Mouse (Mus musculus) brain, adult 2 months (tissue): ENCODE measurements at regions not wholly inside any gene's neighbourhood (a gene's known extent, or its start where the extent isn't known, plus 50 kb on each side); places are given as distances from the start of the nearest gene placed in this dataset.
"Not testable (repeated sequence)": the region's sequence is repeated elsewhere in the genome, so short reads cannot be mapped to it uniquely, and the experiment has no call there.

Experiments
- DNase-seq: peaks from one replicate; pipeline ENCODE4 v3.0.0; 2011; ENCODE audit warnings: low read depth, low spot score

- DNase-seq: peak; percentile 24
Measured at GRCm38 (mm10) chr3:68794380-68795014, 74.9 kb upstream of the 1110032F04Rik start.

GRCm38 (mm10) chr3:68795641-68796040, 73.7 kb upstream of the 1110032F04Rik start:
- DNase-seq: no peak

- not testable (repeated sequence) for DNase-seq
Measured at GRCm38 (mm10) chr3:68798408-68798807, 71.0 kb upstream of the 1110032F04Rik start.

GRCm38 (mm10) chr3:68808866-68809265, 60.5 kb upstream of the 1110032F04Rik start:
- DNase-seq: no peak

- DNase-seq: no peak
Measured at GRCm38 (mm10) chr3:68813461-68813860, 55.9 kb upstream of the 1110032F04Rik start.

GRCm38 (mm10) chr3:68814011-68814690, 55.2 kb upstream of the 1110032F04Rik start:
- no peak for DNase-seq

- DNase-seq: no peak
Measured at GRCm38 (mm10) chr3:68815621-68816020, 53.8 kb upstream of the 1110032F04Rik start.

- no peak for DNase-seq
Measured at GRCm38 (mm10) chr3:68817321-68817720, 52.1 kb upstream of the 1110032F04Rik start.
